Mouse (Mus musculus) c-Kit-positive CD71-negative TER-119-negative erythroid progenitor cells, embryonic 14.5 days (primary cell): ENCODE measurements at regions not wholly inside any gene's neighbourhood (a gene's known extent, or its start where the extent isn't known, plus 50 kb on each side); places are given as distances from the start of the nearest gene placed in this dataset.

Experiments
- DNase-seq: peaks from one replicate; pipeline ENCODE4 v3.0.0-alpha.2; 2013; ENCODE audit warnings: low read depth

DNA sequence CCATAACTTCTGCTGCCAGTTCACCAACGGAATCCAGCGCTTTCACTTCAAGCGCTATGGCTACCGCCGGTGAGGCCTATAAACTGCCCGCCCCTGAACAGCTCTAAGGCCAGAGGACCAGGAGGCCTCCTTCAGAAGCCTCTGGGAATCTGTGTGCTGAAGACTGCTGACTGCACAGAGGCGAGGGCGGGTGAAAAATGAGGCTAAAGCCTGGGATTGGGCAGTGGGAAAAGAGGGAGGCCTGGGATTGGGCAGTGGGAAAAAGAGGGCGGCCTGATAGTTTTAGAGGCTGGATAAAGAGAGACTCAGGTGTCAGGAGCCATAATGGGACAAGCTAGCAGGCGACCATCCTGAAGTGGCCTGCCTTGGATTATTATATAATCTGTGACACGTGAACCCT lies 80.8 kb downstream of the Plekhb2 start:
- no peak for DNase-seq

- no peak for DNase-seq
Observed at GRCm38 (mm10) chr1:34943196-34943595, 93.4 kb downstream of the Plekhb2 start.

- no peak for DNase-seq
Observed at GRCm38 (mm10) chr1:34961633-34962507, 112.1 kb downstream of the Plekhb2 start.

- no peak for DNase-seq
Observed at GRCm38 (mm10) chr1:34962508-34962885, 112.7 kb downstream of the Plekhb2 start.

DNA sequence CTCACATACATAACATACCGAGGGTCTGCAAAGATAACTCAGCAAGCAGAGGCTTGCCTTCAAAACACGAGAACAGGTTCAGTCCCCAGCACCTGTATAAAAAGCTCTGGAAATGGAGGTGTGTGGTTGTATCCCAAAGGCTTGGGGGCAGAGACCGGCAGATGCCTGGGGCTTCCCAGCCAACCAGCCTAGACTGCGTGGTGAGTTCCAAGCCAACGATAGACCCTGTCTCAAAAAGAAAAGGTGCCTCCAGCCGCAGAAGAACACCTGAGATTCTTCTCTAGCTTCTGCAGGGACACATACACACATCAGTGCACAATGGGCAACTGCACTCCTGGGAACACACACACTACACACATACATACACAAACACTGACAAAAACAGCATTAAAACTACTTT lies 125.0 kb downstream of the Plekhb2 start:
- no peak for DNase-seq

DNA sequence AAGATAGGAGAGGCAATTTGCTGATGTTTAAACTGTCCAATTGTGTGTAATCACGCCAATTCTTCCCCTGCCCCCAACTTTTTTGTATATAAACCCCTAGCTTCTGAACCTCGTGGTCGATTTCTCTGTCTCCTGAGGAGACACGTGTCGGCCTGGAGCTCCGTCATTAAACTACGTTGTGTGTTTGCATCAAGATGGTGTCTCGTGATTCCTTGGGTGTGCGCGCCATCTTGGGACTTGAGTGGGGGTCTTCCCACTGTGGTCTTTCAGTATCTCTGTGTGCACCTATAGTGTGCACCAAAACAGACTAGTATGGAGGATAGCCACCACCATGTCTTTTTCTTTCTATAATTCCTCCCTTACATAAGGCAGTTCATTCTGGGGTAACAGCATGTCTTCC lies 128.4 kb downstream of the Plekhb2 start:
- no peak for DNase-seq

DNA sequence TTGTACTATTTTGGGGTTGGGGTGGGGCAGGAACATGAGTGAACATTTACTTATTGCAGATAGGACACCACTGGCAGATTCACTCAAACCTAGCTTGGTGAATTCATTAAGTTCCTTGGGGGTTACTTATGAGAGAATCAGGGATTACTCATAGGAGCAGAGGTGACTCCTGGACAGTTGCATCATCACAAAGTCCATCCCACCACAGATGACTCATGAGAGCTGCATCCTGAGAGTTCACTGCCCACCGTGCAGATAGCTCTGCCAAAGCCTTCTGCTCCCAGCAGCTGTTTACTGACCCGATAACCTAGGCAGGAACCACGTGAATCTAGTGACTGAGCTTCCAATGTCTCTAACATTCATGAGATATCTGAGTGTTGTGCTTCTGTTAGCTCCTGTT lies 129.6 kb downstream of the Plekhb2 start:
- DNase-seq, result no peak

DNA sequence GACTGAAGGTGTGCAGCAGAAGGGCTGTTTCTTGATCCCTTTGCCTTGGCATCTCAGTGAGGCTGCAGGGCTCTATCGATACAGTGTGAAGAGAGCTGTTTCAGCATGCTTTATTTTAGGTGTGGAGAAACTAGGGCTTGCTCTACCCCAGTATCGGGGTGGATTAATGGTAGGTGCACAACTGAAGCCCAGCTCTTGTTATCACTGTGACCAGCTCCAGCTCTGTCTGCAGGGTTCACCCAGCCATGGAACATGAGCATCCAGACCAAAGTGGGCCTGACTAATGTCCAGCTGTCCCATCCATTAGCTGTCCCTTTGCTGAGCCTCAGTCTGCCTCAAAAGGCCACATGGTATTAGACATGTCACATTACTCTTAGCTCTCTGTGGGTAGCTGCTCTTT lies 132.2 kb downstream of the Plekhb2 start:
- no peak for DNase-seq

DNA sequence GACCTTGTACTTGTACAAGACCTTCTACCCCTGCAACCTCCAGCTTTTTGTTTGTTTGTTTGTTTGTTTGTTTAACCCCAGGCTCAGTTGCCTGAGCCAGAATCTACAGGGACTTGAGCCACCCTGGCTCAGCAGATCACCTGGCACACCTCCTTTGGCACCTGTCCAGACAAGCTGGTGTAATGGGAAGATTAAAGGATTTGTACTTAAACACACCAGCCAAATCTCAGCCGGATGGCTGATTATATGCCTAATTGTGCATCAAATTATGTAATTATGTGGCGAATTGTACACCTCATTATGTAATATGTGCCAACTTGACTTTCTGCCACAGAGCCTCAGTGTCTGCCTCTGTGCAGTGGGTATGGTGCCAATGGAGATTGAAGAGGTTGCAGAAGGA lies 133.2 kb downstream of the Plekhb2 start:
- DNase-seq, result no peak

- no peak for DNase-seq
Observed at GRCm38 (mm10) chr1:34986861-34987260, 137.1 kb downstream of the Plekhb2 start.

DNA sequence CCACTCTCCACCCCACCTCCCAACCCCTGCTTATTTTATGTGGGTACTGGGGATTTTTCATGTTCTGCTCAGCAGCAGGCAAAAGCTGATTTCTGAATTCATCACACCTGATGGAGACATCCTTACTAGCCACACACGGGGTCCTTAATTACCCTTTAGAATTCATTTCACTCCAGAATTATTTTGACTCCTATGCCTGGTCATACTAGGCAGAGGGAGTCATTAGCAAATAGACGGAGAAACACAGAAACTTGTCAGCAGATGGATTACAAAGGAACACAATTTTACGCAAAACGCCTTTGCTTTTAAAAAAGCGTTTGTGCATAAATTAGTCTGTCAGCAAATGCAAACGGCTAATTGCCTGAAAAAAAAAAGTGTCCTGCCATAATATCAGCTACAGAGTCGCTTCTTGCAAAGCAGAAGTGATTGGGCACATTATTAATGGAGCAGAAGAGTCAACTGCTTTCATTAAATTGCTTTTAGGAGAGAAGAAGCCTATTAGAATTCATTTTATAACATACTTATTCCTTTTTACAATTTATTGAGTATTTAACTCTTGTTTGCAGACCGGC lies 138.0 kb downstream of the Plekhb2 start:
- DNase-seq, result no peak

DNA sequence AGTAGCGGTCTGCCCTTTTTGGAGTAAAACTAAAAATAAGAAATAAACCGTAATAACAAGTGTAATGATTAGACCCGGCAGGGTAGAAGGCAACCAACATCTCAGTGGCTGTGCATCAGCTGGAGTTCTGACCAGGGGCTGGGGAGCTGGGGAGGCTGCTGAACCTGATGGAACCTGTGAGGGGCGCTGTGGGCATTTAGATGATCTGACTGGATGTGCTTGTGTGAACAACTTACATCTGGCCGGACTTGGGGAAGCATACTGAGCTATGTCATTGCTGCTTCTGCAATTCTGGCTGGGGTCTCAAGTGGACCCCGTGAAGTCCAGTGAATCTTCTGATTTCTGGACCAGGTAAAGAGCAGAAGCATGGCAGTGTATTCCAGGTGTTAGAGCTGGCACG lies 138.4 kb downstream of the Plekhb2 start:
- DNase-seq, result no peak

- DNase-seq, result no peak
Observed at GRCm38 (mm10) chr1:35000801-35001200, 151.0 kb downstream of the Plekhb2 start.

DNA sequence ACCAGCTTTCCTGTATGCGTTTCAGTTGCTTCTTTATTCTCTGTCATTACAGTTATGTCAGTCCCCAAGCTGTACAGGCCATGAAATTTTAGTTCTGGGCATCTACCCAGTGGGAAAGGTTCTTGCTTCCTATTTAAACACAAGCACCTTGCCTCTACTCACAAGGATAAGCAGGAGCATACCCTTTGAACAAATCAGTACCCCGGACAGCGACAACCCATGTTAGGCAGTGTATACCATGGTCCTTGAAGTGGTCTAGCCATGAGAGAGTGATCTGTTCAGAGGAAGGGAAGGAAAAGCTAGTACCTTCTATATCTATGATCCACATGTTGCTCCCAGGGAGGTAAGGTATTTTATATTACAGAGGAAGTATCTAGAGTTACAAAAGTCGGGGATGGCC lies 167.7 kb downstream of the Plekhb2 start:
- peak; percentile 13 for DNase-seq

DNA sequence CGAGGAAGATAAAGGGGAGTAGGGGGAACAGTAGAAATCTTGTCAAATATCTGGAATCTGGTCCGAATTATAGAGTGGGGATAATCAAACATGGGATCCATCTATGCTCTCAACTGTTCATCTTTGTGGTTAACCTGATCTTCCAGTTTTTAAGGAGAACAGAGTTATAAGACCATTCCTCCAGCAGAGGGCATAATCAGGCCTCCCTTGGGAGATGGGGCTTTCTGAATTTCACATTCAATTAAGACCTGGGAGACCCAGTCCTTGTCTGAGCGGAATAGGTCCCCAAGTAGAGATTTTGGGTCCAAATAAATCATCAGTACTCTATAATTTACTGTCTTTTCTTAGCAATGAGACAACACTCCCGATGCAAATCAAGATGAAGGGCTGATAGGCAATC lies 182.8 kb downstream of the Plekhb2 start:
- no peak for DNase-seq

- no peak for DNase-seq
Observed at GRCm38 (mm10) chr1:35072811-35073210, 223.0 kb downstream of the Plekhb2 start.

DNA sequence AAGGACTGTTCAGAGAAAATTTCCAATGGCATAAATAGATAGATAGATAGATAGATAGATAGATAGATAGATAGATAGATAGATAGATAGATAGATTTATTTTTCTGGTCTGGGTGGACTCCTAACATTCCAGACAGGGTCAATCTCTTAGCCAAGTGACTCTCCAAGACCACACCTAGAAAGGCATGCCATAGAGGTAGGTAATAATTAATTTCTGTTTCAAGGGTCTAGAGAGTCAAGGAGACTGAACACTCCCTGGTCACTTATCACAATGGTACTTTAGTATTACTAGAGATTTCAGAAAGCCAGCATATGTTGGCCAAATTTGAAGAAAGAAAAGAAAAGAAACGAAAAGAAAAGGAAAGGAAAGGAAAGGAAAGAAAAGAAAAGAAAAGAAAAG lies 245.1 kb downstream of the Plekhb2 start:
- no peak for DNase-seq

DNA sequence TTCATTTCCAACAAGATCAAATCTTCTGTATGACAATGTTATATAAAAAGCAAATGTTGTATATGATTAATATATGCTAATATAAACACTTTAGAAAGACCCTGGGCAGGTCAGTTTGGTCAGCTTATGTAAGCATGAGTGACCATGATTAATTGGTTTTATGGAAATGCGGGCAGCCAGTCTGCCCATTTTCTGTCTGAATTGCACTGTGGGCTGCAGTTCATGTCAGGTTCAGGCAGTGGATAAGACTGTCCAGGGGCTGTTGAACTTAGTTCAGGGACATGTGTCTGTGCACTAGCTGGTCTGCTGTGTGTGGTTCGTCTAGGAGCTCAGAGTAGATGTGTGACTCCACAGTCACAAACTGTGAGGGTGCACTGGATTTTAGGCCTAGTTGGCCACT lies 246.0 kb downstream of the Plekhb2 start:
- no peak for DNase-seq

- DNase-seq, result no peak
Observed at GRCm38 (mm10) chr1:35106665-35107064, 256.9 kb downstream of the Plekhb2 start.

GRCm38 (mm10) chr1:35109801-35110200 lies 260.0 kb downstream of the Plekhb2 start:
- DNase-seq, result no peak

DNA sequence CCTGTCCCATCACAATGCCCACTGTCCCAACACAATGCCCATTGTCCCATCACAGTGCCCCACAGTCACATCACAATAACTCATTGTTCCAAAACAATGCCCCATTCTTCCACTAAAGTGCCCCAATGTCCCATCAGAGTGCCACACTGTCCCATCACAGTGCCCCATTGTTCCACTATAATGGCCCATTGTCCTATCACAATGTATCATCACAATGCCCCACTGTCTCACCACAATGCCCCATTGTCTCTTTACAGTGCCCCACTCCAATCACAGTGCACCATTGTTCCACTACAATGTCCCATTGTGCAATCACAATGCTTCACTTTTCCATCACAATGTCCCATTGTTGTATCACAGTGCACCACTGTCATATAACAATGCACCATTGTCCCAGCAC lies 265.7 kb downstream of the Plekhb2 start:
- no peak for DNase-seq

DNA sequence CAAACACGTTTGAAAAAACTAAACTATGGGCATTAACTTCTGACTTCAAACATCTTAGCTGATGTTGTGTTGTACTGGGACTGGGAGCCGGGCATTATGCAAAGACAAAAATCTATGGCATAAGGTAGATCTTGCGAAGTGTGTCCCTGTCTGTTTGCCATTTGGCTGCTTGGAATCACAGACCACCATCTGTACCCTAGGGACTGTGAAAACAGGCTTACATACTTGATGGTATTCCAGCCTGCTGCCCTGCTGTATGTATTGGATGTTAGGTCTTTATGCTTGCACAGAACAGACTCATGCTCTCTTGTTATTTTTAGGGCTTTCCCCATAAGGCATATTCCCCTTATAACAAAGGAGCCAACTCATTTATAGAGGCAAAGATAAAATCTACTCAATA lies 288.1 kb downstream of the Plekhb2 start:
- no peak for DNase-seq

DNA sequence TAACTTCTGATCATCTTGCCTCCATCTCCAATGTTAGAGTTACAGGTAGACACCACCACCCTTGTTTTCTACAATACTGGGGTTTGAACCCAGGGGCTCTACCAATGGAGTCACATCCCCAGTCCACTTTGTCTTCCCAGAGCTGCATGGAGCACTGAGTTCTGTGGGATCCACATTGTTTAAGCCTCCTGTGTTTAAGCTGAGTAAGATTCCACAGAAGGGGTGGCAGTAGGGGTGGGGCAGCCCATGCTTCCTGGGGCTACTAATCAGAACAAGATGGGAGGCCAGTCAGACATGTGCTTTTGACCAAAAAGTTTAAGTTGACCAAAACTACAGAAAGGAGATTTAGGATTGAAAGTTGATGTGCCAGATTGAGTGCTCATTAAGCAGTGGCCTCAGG lies 299.3 kb downstream of the Plekhb2 start:
- no peak for DNase-seq

- no peak for DNase-seq
Observed at GRCm38 (mm10) chr1:35162506-35162905, 312.7 kb downstream of the Plekhb2 start.
